ENCODE assay signal across 8 mouse cellular contexts in the genomic region with DNA sequence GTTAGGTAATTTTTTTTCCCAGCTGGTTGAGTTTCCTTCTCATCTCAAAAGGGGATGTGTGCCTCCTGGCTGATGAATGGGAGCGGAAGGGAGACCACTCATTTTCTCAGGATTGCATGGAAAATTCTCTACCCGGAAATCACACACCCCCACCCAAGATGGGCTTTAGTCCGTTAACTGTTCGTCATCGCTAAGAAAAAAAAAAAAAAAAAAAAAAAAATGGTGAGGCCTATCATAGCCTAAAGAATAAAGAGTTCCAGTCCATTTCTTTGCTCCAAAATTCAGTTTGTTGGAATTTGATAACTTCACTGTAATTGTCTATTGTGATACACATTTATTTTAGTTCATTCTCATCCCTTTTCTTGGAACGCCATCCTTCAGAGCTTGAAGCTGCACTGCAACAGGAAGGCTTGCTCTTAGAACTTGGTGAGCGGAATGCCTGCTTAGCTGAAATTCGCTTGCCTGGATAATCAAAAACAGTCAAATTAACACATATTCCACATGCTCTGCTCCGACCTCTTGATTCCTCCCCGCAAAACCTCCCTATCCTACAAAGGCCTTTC. TPM values are rescaled to one million over a fixed set of nuclear protein-coding genes. Genes with fewer than 3 reads are reported as not detected.
DNase-seq lines count a peak whose midpoint lies in the region; ATAC-seq lines count a peak whose summit lies in the region.

No protein-coding gene starts in this region.

- 44% methylated on average over 10 of the region's 10 CpGs for WGBS in forebrain, embryonic 16.5 days
- WGBS in liver, embryonic 15.5 days (ENCODE audit: insufficient replicate concordance): 45% methylated on average over 10 of the region's 10 CpGs

- peak overlapping the region; percentile 94 for H3K27ac ChIP-seq in forebrain, embryonic 16.5 days (ENCODE audit: low read length)
- H3K27ac ChIP-seq in liver, embryonic 15.5 days (replicated peaks): peak overlapping the region; percentile 43; the same call in 1 of the 2 replicates

- peak; percentile 92 for ATAC-seq in forebrain, embryonic 16.5 days
- ATAC-seq in liver, embryonic 15.5 days (ENCODE audit: insufficient read depth): 0 out of 2 replicates have a peak, but pooled peaks have one; percentile 28

- H3K9ac ChIP-seq in forebrain, embryonic 16.5 days (replicated peaks; ENCODE audit: low read depth, low read length): peak overlapping the region; percentile 84
- H3K9ac ChIP-seq in liver, embryonic 15.5 days: no peak overlapping the region

- no peaks in the 10 kb centered on the region for H3K27me3 ChIP-seq in forebrain, embryonic 16.5 days (replicated peaks; ENCODE audit: control insufficient read depth, insufficient read depth, low read length)
- no peaks in the 10 kb centered on the region for H3K27me3 ChIP-seq in liver, embryonic 15.5 days

- H3K4me1 ChIP-seq in forebrain, embryonic 16.5 days (replicated peaks; ENCODE audit: control insufficient read depth, insufficient read depth, low read length): peaks cover 16% of the 10 kb centered on the region
- peaks cover 20% of the 10 kb centered on the region for H3K4me1 ChIP-seq in liver, embryonic 15.5 days (replicated peaks)

- no peaks in the 10 kb centered on the region for H3K36me3 ChIP-seq in forebrain, embryonic 16.5 days (ENCODE audit: control insufficient read depth, insufficient read depth)
- H3K36me3 ChIP-seq in liver, embryonic 15.5 days (replicated peaks): peaks cover 19% of the 10 kb centered on the region

- DNase-seq in embryo, embryonic 9.5 days (ENCODE audit: extremely low spot score): peak; percentile 8
- no peak for DNase-seq in embryo, embryonic 11 days
- DNase-seq in A20 (ENCODE audit: low read depth, low spot score): peak; percentile 38
- DNase-seq in cerebellum, postnatal 10 days: no peak
- DNase-seq in retina, embryonic 14.5 days (ENCODE audit: low spot score): no peak
- DNase-seq in left cerebral cortex, adult 11 months (ENCODE audit: low spot score): no peak

- H3K9me3 ChIP-seq in forebrain, embryonic 16.5 days (ENCODE audit: control insufficient read depth, low read length): no peaks in the 10 kb centered on the region
- H3K9me3 ChIP-seq in liver, embryonic 15.5 days (replicated peaks): no peaks in the 10 kb centered on the region

- H3K4me3 ChIP-seq in forebrain, embryonic 16.5 days (replicated peaks; ENCODE audit: low read length): peak overlapping the region; percentile 85
- peak overlapping the region; percentile 92 for H3K4me3 ChIP-seq in liver, embryonic 15.5 days (replicated peaks)

- peak overlapping the region; percentile 54 for H3K4me2 ChIP-seq in forebrain, embryonic 16.5 days (ENCODE audit: low read length)
- H3K4me2 ChIP-seq in liver, embryonic 15.5 days: peak overlapping the region; percentile 72

RNA-seq across cellular contexts. Expression of gene Anapc1, which starts 0.4 kb away (rescaled TPM):
- 59.5 and 62.2 TPM in 2 replicates for polyA plus RNA-seq in forebrain, embryonic 16.5 days (2015; fragmentation: Nextera tagmentation; extraction: Ambion mirVana)
- 23.4 and 24.6 TPM in 2 replicates for polyA plus RNA-seq in liver, embryonic 15.5 days (2015; fragmentation: Nextera tagmentation; extraction: Ambion mirVana)

RNA-seq across cellular contexts. Expression of gene Mertk, which starts 11.1 kb away (rescaled TPM):
- polyA plus RNA-seq in forebrain, embryonic 16.5 days (2015; fragmentation: Nextera tagmentation; extraction: Ambion mirVana): 0.73 and 1.2 TPM in 2 replicates
- 5.3 and 5.9 TPM in 2 replicates for polyA plus RNA-seq in liver, embryonic 15.5 days (2015; fragmentation: Nextera tagmentation; extraction: Ambion mirVana)

Comparison
In these comparisons a context has a peak if more than half of its experiments do, and no peak if none do; other contexts are left out.
1. DNase-seq: peak in embryo, embryonic 9.5 days (single experiment) and A20 (single experiment); none in embryo, embryonic 11 days (single experiment), cerebellum, postnatal 10 days (0 of 2), retina, embryonic 14.5 days (single experiment) and left cerebral cortex, adult 11 months (single experiment).